Mouse (Mus musculus): ENCODE results near the gene Bace2.

Gene Bace2

GRCm38 (mm10) chr16:97474671-97475070 is 118.1 kb downstream of the Bace2 start:
- no peak for DNase-seq

- DNase-seq: no peak
Observed at GRCm38 (mm10) chr16:97475581-97475980, 119.0 kb downstream of the Bace2 start.

- no peak for DNase-seq
Observed at GRCm38 (mm10) chr16:97476524-97476923, 120.0 kb downstream of the Bace2 start.

GRCm38 (mm10) chr16:97478655-97479054 is 122.1 kb downstream of the Bace2 start:
- no peak for DNase-seq

- no peak for DNase-seq
Observed at GRCm38 (mm10) chr16:97492369-97492768, 135.8 kb downstream of the Bace2 start.

Measured in thymus, postnatal 14 days (tissue).